ENCODE assay signal across 24 mouse cellular contexts in the genomic region with DNA sequence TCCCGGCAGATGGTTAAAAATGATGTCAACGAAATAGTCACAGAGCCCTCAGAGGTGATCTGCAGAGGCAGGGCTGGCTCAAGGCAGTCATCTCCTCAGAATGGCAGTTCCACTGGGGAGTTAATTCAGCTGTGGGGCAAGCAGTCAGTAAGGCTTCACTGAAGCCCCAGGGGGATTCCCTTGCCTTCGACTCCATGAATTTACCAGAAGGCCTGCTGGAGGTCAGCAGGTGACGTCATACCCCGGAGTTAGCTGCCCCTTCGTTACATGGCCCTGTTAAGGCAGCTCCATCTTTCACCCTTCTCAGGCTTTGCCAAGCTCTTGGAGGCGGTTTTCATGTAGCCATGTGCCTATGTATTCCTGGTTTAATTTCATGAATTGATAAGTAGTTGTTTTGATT.
"Had no signal": no experiment of that assay in that cellular context is flagged by ENCODE, and none has a peak within 500 bp of the region (broad histone marks: within the 10 kb centered on the region; RNA-seq: fewer than 3 reads in every experiment).

No protein-coding gene starts in this region.

- H3K4me2 ChIP-seq: heart, embryonic 13.5 days; heart, embryonic 15.5 days; hindbrain, embryonic 13.5 days; hindbrain, embryonic 15.5 days; intestine, embryonic 15.5 days; limb, embryonic 12.5 days; liver, embryonic 12.5 days had no signal

- H3K9ac ChIP-seq: heart, embryonic 13.5 days; heart, embryonic 15.5 days; hindbrain, embryonic 13.5 days; hindbrain, embryonic 15.5 days; intestine, embryonic 15.5 days; limb, embryonic 12.5 days; liver, embryonic 12.5 days; liver, embryonic 14.5 days had no signal

- H3K4me3 ChIP-seq: gastrocnemius, adult 2 months; heart, embryonic 10.5 days; heart, embryonic 13.5 days; heart, embryonic 15.5 days; hindbrain, embryonic 13.5 days; hindbrain, embryonic 15.5 days; intestine, embryonic 15.5 days; layer of hippocampus, adult 2 months; left cerebral cortex, adult 2 months; limb, embryonic 10.5 days; limb, embryonic 12.5 days; liver, embryonic 12.5 days had no signal

- ATAC-seq: inflammation-experienced regulatory T-cells, adult 6 months; intestine, embryonic 15.5 days; intestine, postnatal 0 days; liver, embryonic 12.5 days had no signal

- H3K27ac ChIP-seq: gastrocnemius, adult 2 months; heart, embryonic 10.5 days; heart, embryonic 13.5 days; heart, embryonic 15.5 days; hindbrain, embryonic 13.5 days; hindbrain, embryonic 15.5 days; intestine, embryonic 15.5 days; layer of hippocampus, adult 2 months; left cerebral cortex, adult 2 months; limb, embryonic 10.5 days; limb, embryonic 12.5 days; liver, embryonic 12.5 days; liver, embryonic 14.5 days had no signal

- H3K27me3 ChIP-seq: heart, embryonic 13.5 days; heart, embryonic 15.5 days; hindbrain, embryonic 15.5 days; intestine, embryonic 15.5 days had no signal

- DNase-seq: gastrocnemius, adult 2 months; gastrocnemius, postnatal 10 days; heart, adult 18-20 months; heart, postnatal 14 days; heart, postnatal 36 days; kidney, adult 8-10 months; kidney, postnatal 10 days; kidney, postnatal 25 days; kidney, postnatal 4 days; liver had no signal

- H3K9me3 ChIP-seq: heart, embryonic 10.5 days; heart, embryonic 13.5 days; heart, embryonic 15.5 days; hindbrain, embryonic 13.5 days; hindbrain, embryonic 15.5 days; intestine, embryonic 15.5 days; limb, embryonic 10.5 days; limb, embryonic 12.5 days; liver, embryonic 12.5 days had no signal

- H3K36me3 ChIP-seq: heart, embryonic 10.5 days; heart, embryonic 13.5 days; heart, embryonic 15.5 days; hindbrain, embryonic 13.5 days; hindbrain, embryonic 15.5 days; intestine, embryonic 15.5 days; limb, embryonic 10.5 days; limb, embryonic 12.5 days; liver, embryonic 12.5 days had no signal
